Mouse (Mus musculus): Measurements from ENCODE around the gene Fpgs. TPM values are rescaled to one million over a fixed set of nuclear protein-coding genes. Genes with fewer than 3 reads are reported as not detected.
A peak's percentile ranks its signal among the peaks of the same experiment; 100 is the strongest.

Gene Fpgs
- polyA plus RNA-seq (2012; rRNA removed), result 25.6 and 26.0 TPM in 2 replicates

DNA sequence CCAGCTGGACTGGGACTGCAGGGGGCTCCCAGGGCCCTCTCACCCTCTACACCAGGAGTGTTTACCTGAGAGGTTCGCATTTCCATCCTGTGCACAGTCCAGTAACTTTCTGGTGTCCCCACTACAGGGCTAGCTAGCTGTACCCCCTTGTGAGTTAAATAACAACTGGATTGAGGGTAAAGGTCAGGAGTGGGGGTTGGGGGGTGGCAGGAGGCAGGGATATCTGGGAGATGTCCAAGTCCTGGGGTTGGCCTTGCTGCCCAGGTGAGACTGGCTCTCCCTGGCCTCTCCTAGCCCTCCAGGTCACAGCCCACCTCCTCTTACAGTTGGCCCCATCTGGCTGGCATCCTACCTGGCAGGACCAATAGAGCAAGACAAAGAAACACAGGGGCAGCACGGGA, at the start of gene Fpgs:
Gene Fpgs (minus strand): TSS at position 125 of the 401 bp plus-strand sequence.
- Histone ChIP-seq H3K36me3 (ENCODE audit: control insufficient read depth, insufficient read depth, low read length) (peaks cover 38% of the 10 kb centered on the region), H3K27ac (ENCODE audit: insufficient read depth, low read depth, low read length) (peak within 1 kb of the TSS; percentile 4; the same call in 1 of the 2 replicates), H3K4me3 (ENCODE audit: low read depth, low read length) (no peak within 1 kb of the TSS), H3K27me3 (ENCODE audit: control insufficient read depth, insufficient read depth, low read length) (no peaks in the 10 kb centered on the region), H3K4me1 (ENCODE audit: control insufficient read depth, insufficient read depth, insufficient read length, low read length) (peaks cover 15% of the 10 kb centered on the region; the same call in 1 of the 2 replicates)
- TF ChIP-seq CTCF (IDR thresholded peaks at IDR 0.05; ENCODE audit: extremely low read depth, insufficient read length, insufficient replicate concordance, low read depth, low read length) (no peak), POLR2A (IDR thresholded peaks at IDR 0.05; ENCODE audit: low read depth, low read length) (no peak)
- 30% methylated on average over 2 of the region's 2 CpGs for WGBS

DNA sequence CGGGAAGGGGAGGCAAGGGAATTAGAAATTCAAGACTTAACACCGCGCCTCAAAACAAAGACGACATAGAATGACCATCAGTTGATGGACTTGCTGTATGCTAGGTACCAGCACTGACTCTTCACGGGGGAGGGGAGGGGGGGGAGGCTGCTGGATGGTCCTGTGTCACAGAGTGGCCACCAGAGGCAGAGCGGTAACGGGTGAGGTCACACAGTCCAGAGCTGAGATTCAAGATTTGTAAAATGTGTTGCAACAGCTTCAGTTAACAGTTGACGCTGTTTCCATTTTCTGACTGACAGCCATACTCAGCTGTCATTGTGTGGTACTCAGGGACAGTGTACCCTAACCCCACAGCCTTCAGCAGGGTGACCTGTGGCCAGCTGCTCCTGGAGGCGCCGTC, 48.2 kb upstream of the Fpgs start:
- Histone ChIP-seq H3K4me3 (ENCODE audit: low read depth, low read length) (no peak overlapping the region), H3K27me3 (ENCODE audit: control insufficient read depth, insufficient read depth, low read length) (no peaks in the 10 kb centered on the region), H3K27ac (ENCODE audit: insufficient read depth, low read depth, low read length) (no peak overlapping the region), H3K36me3 (ENCODE audit: control insufficient read depth, insufficient read depth, low read length) (no peaks in the 10 kb centered on the region; the same call in 1 of the 2 replicates), H3K4me1 (ENCODE audit: control insufficient read depth, insufficient read depth, insufficient read length, low read length) (peaks cover 3% of the 10 kb centered on the region)
- TF ChIP-seq CTCF (IDR thresholded peaks at IDR 0.05; ENCODE audit: extremely low read depth, insufficient read length, insufficient replicate concordance, low read depth, low read length) (no peak), POLR2A (IDR thresholded peaks at IDR 0.05; ENCODE audit: low read depth, low read length) (no peak)
- WGBS, result 67% methylated on average over 10 of the region's 10 CpGs

DNA sequence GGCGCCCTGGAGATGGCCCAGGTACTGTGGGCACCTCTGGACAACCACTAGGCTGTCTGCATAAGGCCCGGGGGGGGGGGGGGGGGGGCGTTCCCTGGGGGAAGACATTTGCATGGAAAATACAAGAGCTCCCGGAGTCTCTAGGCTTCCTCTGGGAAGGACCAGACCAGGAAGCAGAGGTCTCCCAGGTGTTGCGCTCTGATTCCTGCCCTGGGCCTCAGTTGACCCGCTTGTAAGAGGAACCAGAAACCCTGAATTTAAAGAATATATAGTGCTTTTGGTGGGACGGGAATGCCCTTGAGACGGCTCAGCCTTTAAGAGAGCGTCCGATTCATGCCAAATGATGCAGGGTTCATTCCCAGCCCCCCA, 47.7 kb upstream of the Fpgs start:
- H3K27ac ChIP-seq (ENCODE audit: insufficient read depth, low read depth, low read length), result no peak overlapping the region
- H3K4me1 ChIP-seq (ENCODE audit: control insufficient read depth, insufficient read depth, insufficient read length, low read length), result peaks cover 3% of the 10 kb centered on the region
- 22% methylated on average over 10 of the region's 10 CpGs for WGBS
- TF ChIP-seq CTCF (IDR thresholded peaks at IDR 0.05; ENCODE audit: extremely low read depth, insufficient read length, insufficient replicate concordance, low read depth, low read length) (no peak), POLR2A (IDR thresholded peaks at IDR 0.05; ENCODE audit: low read depth, low read length) (no peak)
- no peaks in the 10 kb centered on the region for H3K27me3 ChIP-seq (ENCODE audit: control insufficient read depth, insufficient read depth, low read length)
- no peaks in the 10 kb centered on the region; the same call in 1 of the 2 replicates for H3K36me3 ChIP-seq (ENCODE audit: control insufficient read depth, insufficient read depth, low read length)
- peak overlapping the region; percentile 59 for H3K4me3 ChIP-seq (ENCODE audit: low read depth, low read length)

DNA sequence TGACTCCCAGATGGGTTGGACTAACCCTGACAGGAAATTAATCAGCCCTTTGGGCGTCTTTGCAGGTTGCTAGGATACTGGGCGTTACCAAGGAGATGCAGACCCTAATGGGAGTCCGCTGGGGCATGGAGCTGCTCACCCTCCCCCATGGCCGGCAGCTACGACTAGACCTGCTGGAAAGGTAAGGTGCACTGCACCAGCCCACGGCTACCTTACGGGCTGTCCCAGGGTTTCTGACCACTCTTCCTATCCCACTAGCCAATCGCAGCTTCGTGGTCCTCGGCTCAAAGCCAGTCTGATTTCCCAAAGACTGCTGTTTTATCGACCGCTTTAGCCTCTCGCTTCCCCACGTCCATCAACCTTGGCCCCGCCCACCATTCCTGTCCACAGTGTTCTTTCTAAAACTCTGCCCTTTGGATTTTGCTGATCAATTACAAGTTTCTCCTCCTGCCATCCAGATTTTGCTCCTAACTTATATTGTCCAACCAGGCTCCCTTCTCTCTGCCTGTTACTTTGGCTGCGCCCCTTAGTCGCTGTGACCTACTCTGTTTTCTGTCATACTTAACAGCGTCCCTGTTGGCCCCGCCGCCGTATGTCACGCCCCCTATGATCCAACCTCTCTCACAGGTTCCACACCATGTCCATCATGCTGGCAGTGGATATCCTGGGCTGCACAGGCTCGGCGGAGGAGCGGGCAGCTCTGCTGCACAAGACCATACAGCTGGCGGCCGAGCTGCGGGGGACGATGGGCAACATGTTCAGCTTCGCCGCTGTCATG, 47.1 kb upstream of the Fpgs start:
- H3K4me1 ChIP-seq (ENCODE audit: control insufficient read depth, insufficient read depth, insufficient read length, low read length), result peaks cover 5% of the 10 kb centered on the region
- H3K27ac ChIP-seq (ENCODE audit: insufficient read depth, low read depth, low read length), result no peak overlapping the region
- TF ChIP-seq CTCF (IDR thresholded peaks at IDR 0.05; ENCODE audit: extremely low read depth, insufficient read length, insufficient replicate concordance, low read depth, low read length) (no peak), POLR2A (IDR thresholded peaks at IDR 0.05; ENCODE audit: low read depth, low read length) (no peak)
- no peaks in the 10 kb centered on the region; the same call in 1 of the 2 replicates for H3K36me3 ChIP-seq (ENCODE audit: control insufficient read depth, insufficient read depth, low read length)
- H3K4me3 ChIP-seq (ENCODE audit: low read depth, low read length), result peak overlapping the region; percentile 59
- WGBS, result 21% methylated on average over 31 of the region's 31 CpGs
- no peaks in the 10 kb centered on the region for H3K27me3 ChIP-seq (ENCODE audit: control insufficient read depth, insufficient read depth, low read length)

DNA sequence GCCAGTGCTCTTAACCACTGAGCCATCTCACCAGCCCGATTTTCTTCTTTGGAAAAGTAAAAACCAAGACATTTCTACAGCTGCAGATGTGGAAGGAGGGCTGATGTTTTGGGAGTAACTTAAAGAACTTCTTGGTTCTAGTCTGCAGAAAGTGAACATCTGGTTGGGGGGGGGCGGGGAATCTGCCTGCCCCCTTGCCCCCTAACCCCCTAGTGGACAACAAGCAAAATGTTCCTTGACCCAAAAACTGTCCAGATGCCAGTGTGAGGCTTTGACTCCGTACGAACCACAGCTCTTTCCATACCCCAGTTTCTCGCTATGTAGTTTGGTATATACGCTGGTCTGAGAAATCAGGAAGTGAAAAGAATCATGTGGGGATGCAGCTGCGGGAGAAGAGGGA, 46.3 kb upstream of the Fpgs start:
- H3K4me3 ChIP-seq (ENCODE audit: low read depth, low read length), result no peak overlapping the region
- no peak for TF ChIP-seq POLR2A (IDR thresholded peaks at IDR 0.05; ENCODE audit: low read depth, low read length)
- TF ChIP-seq CTCF (IDR thresholded peaks at IDR 0.05; ENCODE audit: extremely low read depth, insufficient read length, insufficient replicate concordance, low read depth, low read length), result peak; percentile 18; the same call in 1 of the 2 replicates
- no peaks in the 10 kb centered on the region for H3K27me3 ChIP-seq (ENCODE audit: control insufficient read depth, insufficient read depth, low read length)
- WGBS, result 68% methylated on average over 7 of the region's 7 CpGs
- no peaks in the 10 kb centered on the region; the same call in 1 of the 2 replicates for H3K36me3 ChIP-seq (ENCODE audit: control insufficient read depth, insufficient read depth, low read length)
- H3K27ac ChIP-seq (ENCODE audit: insufficient read depth, low read depth, low read length), result no peak overlapping the region
- H3K4me1 ChIP-seq (ENCODE audit: control insufficient read depth, insufficient read depth, insufficient read length, low read length), result peaks cover 5% of the 10 kb centered on the region

DNA sequence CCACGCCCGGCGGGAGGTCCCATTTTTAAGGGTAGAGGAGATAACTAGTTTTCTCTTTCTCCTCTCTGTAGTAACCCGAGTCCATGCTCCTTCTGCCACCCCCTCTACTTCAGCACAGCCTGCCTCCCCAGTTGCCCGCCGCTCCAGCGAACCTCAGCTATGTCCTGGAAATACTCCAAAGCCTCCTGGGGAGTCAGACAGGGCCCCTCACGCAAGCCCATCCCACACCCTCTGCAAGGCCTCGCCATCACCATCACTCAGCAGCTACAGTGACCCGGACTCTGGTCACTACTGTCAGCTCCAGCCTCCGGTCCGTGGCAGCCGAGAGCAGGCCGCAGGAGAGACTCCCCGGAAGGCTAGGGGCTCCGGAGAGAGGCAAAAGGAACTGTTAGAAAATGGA, 45.1 kb upstream of the Fpgs start:
- no peaks in the 10 kb centered on the region; the same call in 1 of the 2 replicates for H3K36me3 ChIP-seq (ENCODE audit: control insufficient read depth, insufficient read depth, low read length)

DNA sequence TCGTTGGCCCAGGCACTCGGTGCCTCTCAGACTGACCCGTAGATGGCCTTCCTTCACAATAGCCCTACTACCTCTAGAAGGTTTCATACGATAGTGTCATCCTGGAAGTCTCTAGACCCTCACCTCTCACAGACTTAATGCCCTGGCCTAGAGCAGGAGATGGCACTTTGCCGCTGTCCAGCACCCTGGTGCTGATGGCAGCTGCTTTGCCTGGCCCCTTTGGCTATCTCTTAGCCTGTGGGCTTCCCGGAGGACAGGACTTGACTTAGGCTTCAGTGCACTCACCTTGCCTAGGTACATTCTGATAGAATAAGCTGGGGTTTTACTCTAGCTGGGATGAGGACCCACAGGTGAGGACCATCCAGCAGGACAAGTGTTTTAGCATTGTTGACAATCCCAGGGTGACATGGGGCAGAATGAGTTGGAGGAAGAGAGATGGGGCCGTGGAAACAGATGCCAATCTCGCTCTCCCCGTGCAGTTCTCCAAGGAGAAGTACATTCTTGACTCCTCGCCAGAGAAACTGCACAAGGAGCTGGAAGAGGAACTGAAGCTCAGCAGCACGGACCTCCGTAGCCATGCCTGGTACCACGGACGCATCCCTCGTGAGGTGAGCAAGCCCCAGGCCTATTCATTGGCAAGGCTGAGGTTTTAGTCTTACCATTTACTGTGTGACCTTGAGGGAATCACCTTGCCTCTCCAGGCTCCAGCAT, 40.5 kb upstream of the Fpgs start:
- WGBS, result 71% methylated on average over 15 of the region's 15 CpGs
- Histone ChIP-seq H3K27me3 (ENCODE audit: control insufficient read depth, insufficient read depth, low read length) (peaks cover 14% of the 10 kb centered on the region), H3K27ac (ENCODE audit: insufficient read depth, low read depth, low read length) (no peak overlapping the region), H3K4me3 (ENCODE audit: low read depth, low read length) (no peak overlapping the region), H3K4me1 (ENCODE audit: control insufficient read depth, insufficient read depth, insufficient read length, low read length) (peaks cover 6% of the 10 kb centered on the region; the same call in 1 of the 2 replicates), H3K36me3 (ENCODE audit: control insufficient read depth, insufficient read depth, low read length) (no peaks in the 10 kb centered on the region)
- TF ChIP-seq CTCF (IDR thresholded peaks at IDR 0.05; ENCODE audit: extremely low read depth, insufficient read length, insufficient replicate concordance, low read depth, low read length), result no peak
- TF ChIP-seq POLR2A (IDR thresholded peaks at IDR 0.05; ENCODE audit: low read depth, low read length), result no peak

More for the DNA sequence above, 45.1 kb upstream of the Fpgs start:
- H3K27ac ChIP-seq (ENCODE audit: insufficient read depth, low read depth, low read length), result no peak overlapping the region
- TF ChIP-seq CTCF (IDR thresholded peaks at IDR 0.05; ENCODE audit: extremely low read depth, insufficient read length, insufficient replicate concordance, low read depth, low read length) (no peak), POLR2A (IDR thresholded peaks at IDR 0.05; ENCODE audit: low read depth, low read length) (no peak)
- WGBS, result 86% methylated on average over 16 of the region's 16 CpGs
- peaks cover 5% of the 10 kb centered on the region for H3K4me1 ChIP-seq (ENCODE audit: control insufficient read depth, insufficient read depth, insufficient read length, low read length)
- H3K27me3 ChIP-seq (ENCODE audit: control insufficient read depth, insufficient read depth, low read length), result no peaks in the 10 kb centered on the region
- H3K4me3 ChIP-seq (ENCODE audit: low read depth, low read length), result no peak overlapping the region

Data from small intestine, adult 2 months (tissue).